Mouse (Mus musculus): ENCODE data around the gene Myh1. TPM values are rescaled to one million over a fixed set of nuclear protein-coding genes. Genes with fewer than 3 reads are reported as not detected.

Myh1 gene
- 0.05 and 0.14 TPM in 2 replicates for polyA plus RNA-seq (2015; fragmentation: Nextera tagmentation; extraction: Ambion mirVana)

- Histone ChIP-seq H3K36me3 (ENCODE audit: control insufficient read depth, insufficient read depth) (no peaks in the 10 kb centered on the region), H3K4me1 (ENCODE audit: control insufficient read depth, low read depth, low read length) (no peaks in the 10 kb centered on the region), H3K27me3 (ENCODE audit: control insufficient read depth, insufficient read depth, low read depth, low read length) (no peaks in the 10 kb centered on the region), H3K4me3 (ENCODE audit: low read depth, low read length) (no peak within 1 kb of the TSS), H3K9me3 (replicated peaks; ENCODE audit: control insufficient read depth, low read length) (no peaks in the 10 kb centered on the region), H3K27ac (ENCODE audit: low read length) (no peak within 1 kb of the TSS), H3K9ac (ENCODE audit: low read depth, low read length) (no peak within 1 kb of the TSS), H3K4me2 (ENCODE audit: low read depth, low read length) (no peak within 1 kb of the TSS)
- 61% methylated on average over 4 of the region's 4 CpGs for WGBS (ENCODE audit: insufficient replicate concordance)
- ATAC-seq (ENCODE audit: low read depth): no peak
Observed at GRCm38 (mm10) chr11:67199752-67200151, at the start of gene Myh1. Gene Myh1, plus strand, starts transcription at chr11:67200052.

GRCm38 (mm10) chr11:67150237-67150636 lies 49.6 kb upstream of the Myh1 start:
- Histone ChIP-seq H3K36me3 (ENCODE audit: control insufficient read depth, insufficient read depth) (no peaks in the 10 kb centered on the region), H3K9ac (ENCODE audit: low read depth, low read length) (no peak overlapping the region), H3K4me1 (ENCODE audit: control insufficient read depth, low read depth, low read length) (no peaks in the 10 kb centered on the region), H3K27me3 (ENCODE audit: control insufficient read depth, insufficient read depth, low read depth, low read length) (no peaks in the 10 kb centered on the region), H3K4me3 (ENCODE audit: low read depth, low read length) (no peak overlapping the region), H3K9me3 (replicated peaks; ENCODE audit: control insufficient read depth, low read length) (no peaks in the 10 kb centered on the region), H3K27ac (ENCODE audit: low read length) (no peak overlapping the region), H3K4me2 (ENCODE audit: low read depth, low read length) (no peak overlapping the region)
- 60% methylated on average over 2 of the region's 2 CpGs for WGBS (ENCODE audit: insufficient replicate concordance)
- ATAC-seq (ENCODE audit: low read depth): no peak

GRCm38 (mm10) chr11:67151159-67151558 lies 48.7 kb upstream of the Myh1 start:
- no peaks in the 10 kb centered on the region for H3K36me3 ChIP-seq (ENCODE audit: control insufficient read depth, insufficient read depth)
- no peaks in the 10 kb centered on the region for H3K27me3 ChIP-seq (ENCODE audit: control insufficient read depth, insufficient read depth, low read depth, low read length)
- no peak for ATAC-seq (ENCODE audit: low read depth)
- H3K9ac ChIP-seq (ENCODE audit: low read depth, low read length): no peak overlapping the region
- no peaks in the 10 kb centered on the region for H3K4me1 ChIP-seq (ENCODE audit: control insufficient read depth, low read depth, low read length)
- H3K9me3 ChIP-seq (replicated peaks; ENCODE audit: control insufficient read depth, low read length): no peaks in the 10 kb centered on the region
- H3K4me2 ChIP-seq (ENCODE audit: low read depth, low read length): no peak overlapping the region
- no peak overlapping the region for H3K27ac ChIP-seq (ENCODE audit: low read length)
- no peak overlapping the region for H3K4me3 ChIP-seq (ENCODE audit: low read depth, low read length)
- 45% methylated on average over 3 of the region's 3 CpGs for WGBS (ENCODE audit: insufficient replicate concordance)

GRCm38 (mm10) chr11:67151651-67152630 lies 47.9 kb upstream of the Myh1 start:
- H3K27ac ChIP-seq (ENCODE audit: low read length): no peak overlapping the region
- no peak for ATAC-seq (ENCODE audit: low read depth)
- H3K36me3 ChIP-seq (ENCODE audit: control insufficient read depth, insufficient read depth): no peaks in the 10 kb centered on the region
- no peak overlapping the region for H3K4me2 ChIP-seq (ENCODE audit: low read depth, low read length)
- no peak overlapping the region for H3K4me3 ChIP-seq (ENCODE audit: low read depth, low read length)
- H3K4me1 ChIP-seq (ENCODE audit: control insufficient read depth, low read depth, low read length): no peaks in the 10 kb centered on the region
- 68% methylated on average over 16 of the region's 16 CpGs for WGBS (ENCODE audit: insufficient replicate concordance)
- no peaks in the 10 kb centered on the region for H3K9me3 ChIP-seq (replicated peaks; ENCODE audit: control insufficient read depth, low read length)
- H3K27me3 ChIP-seq (ENCODE audit: control insufficient read depth, insufficient read depth, low read depth, low read length): no peaks in the 10 kb centered on the region
- no peak overlapping the region for H3K9ac ChIP-seq (ENCODE audit: low read depth, low read length)

- no peak overlapping the region for H3K9ac ChIP-seq (ENCODE audit: low read depth, low read length)
- WGBS (ENCODE audit: insufficient replicate concordance): 22% methylated on average over 1 of the region's 1 CpGs
- no peaks in the 10 kb centered on the region for H3K9me3 ChIP-seq (replicated peaks; ENCODE audit: control insufficient read depth, low read length)
- no peaks in the 10 kb centered on the region for H3K4me1 ChIP-seq (ENCODE audit: control insufficient read depth, low read depth, low read length)
- no peak overlapping the region for H3K4me2 ChIP-seq (ENCODE audit: low read depth, low read length)
- no peak for ATAC-seq (ENCODE audit: low read depth)
- no peak overlapping the region for H3K27ac ChIP-seq (ENCODE audit: low read length)
- H3K27me3 ChIP-seq (ENCODE audit: control insufficient read depth, insufficient read depth, low read depth, low read length): no peaks in the 10 kb centered on the region
- H3K4me3 ChIP-seq (ENCODE audit: low read depth, low read length): no peak overlapping the region
- no peaks in the 10 kb centered on the region for H3K36me3 ChIP-seq (ENCODE audit: control insufficient read depth, insufficient read depth)
Observed at GRCm38 (mm10) chr11:67153123-67153522, 46.7 kb upstream of the Myh1 start.

GRCm38 (mm10) chr11:67153843-67154242 lies 46.0 kb upstream of the Myh1 start:
- H3K4me3 ChIP-seq (ENCODE audit: low read depth, low read length): no peak overlapping the region
- H3K9me3 ChIP-seq (replicated peaks; ENCODE audit: control insufficient read depth, low read length): no peaks in the 10 kb centered on the region
- no peaks in the 10 kb centered on the region for H3K36me3 ChIP-seq (ENCODE audit: control insufficient read depth, insufficient read depth)
- ATAC-seq (ENCODE audit: low read depth): no peak
- H3K4me1 ChIP-seq (ENCODE audit: control insufficient read depth, low read depth, low read length): no peaks in the 10 kb centered on the region
- no peak overlapping the region for H3K9ac ChIP-seq (ENCODE audit: low read depth, low read length)
- no peak overlapping the region for H3K27ac ChIP-seq (ENCODE audit: low read length)
- no peak overlapping the region for H3K4me2 ChIP-seq (ENCODE audit: low read depth, low read length)
- H3K27me3 ChIP-seq (ENCODE audit: control insufficient read depth, insufficient read depth, low read depth, low read length): no peaks in the 10 kb centered on the region
- WGBS (ENCODE audit: insufficient replicate concordance): 53% methylated on average over 1 of the region's 1 CpGs

- WGBS (ENCODE audit: insufficient replicate concordance): 54% methylated on average over 2 of the region's 2 CpGs
- no peak overlapping the region for H3K27ac ChIP-seq (ENCODE audit: low read length)
- no peak overlapping the region for H3K4me3 ChIP-seq (ENCODE audit: low read depth, low read length)
- H3K4me1 ChIP-seq (ENCODE audit: control insufficient read depth, low read depth, low read length): no peaks in the 10 kb centered on the region
- ATAC-seq (ENCODE audit: low read depth): no peak
- H3K9ac ChIP-seq (ENCODE audit: low read depth, low read length): no peak overlapping the region
- H3K4me2 ChIP-seq (ENCODE audit: low read depth, low read length): no peak overlapping the region
- H3K36me3 ChIP-seq (ENCODE audit: control insufficient read depth, insufficient read depth): no peaks in the 10 kb centered on the region
- no peaks in the 10 kb centered on the region for H3K9me3 ChIP-seq (replicated peaks; ENCODE audit: control insufficient read depth, low read length)
- no peaks in the 10 kb centered on the region for H3K27me3 ChIP-seq (ENCODE audit: control insufficient read depth, insufficient read depth, low read depth, low read length)
Observed at GRCm38 (mm10) chr11:67155650-67156049, 44.2 kb upstream of the Myh1 start.

- no peak overlapping the region for H3K9ac ChIP-seq (ENCODE audit: low read depth, low read length)
- H3K27me3 ChIP-seq (ENCODE audit: control insufficient read depth, insufficient read depth, low read depth, low read length): no peaks in the 10 kb centered on the region
- H3K9me3 ChIP-seq (replicated peaks; ENCODE audit: control insufficient read depth, low read length): no peaks in the 10 kb centered on the region
- no peak overlapping the region for H3K4me2 ChIP-seq (ENCODE audit: low read depth, low read length)
- H3K27ac ChIP-seq (ENCODE audit: low read length): no peak overlapping the region
- no peak for ATAC-seq (ENCODE audit: low read depth)
- H3K4me3 ChIP-seq (ENCODE audit: low read depth, low read length): no peak overlapping the region
- no peaks in the 10 kb centered on the region for H3K36me3 ChIP-seq (ENCODE audit: control insufficient read depth, insufficient read depth)
- WGBS (ENCODE audit: insufficient replicate concordance): 67% methylated on average over 3 of the region's 3 CpGs
- no peaks in the 10 kb centered on the region for H3K4me1 ChIP-seq (ENCODE audit: control insufficient read depth, low read depth, low read length)
Observed at GRCm38 (mm10) chr11:67160131-67160530, 39.7 kb upstream of the Myh1 start.

- 53% methylated on average over 4 of the region's 4 CpGs for WGBS (ENCODE audit: insufficient replicate concordance)
- Histone ChIP-seq H3K27ac (ENCODE audit: low read length) (no peak overlapping the region), H3K4me1 (ENCODE audit: control insufficient read depth, low read depth, low read length) (no peaks in the 10 kb centered on the region), H3K36me3 (ENCODE audit: control insufficient read depth, insufficient read depth) (no peaks in the 10 kb centered on the region), H3K9ac (ENCODE audit: low read depth, low read length) (no peak overlapping the region), H3K27me3 (ENCODE audit: control insufficient read depth, insufficient read depth, low read depth, low read length) (no peaks in the 10 kb centered on the region), H3K4me3 (ENCODE audit: low read depth, low read length) (no peak overlapping the region), H3K4me2 (ENCODE audit: low read depth, low read length) (no peak overlapping the region), H3K9me3 (replicated peaks; ENCODE audit: control insufficient read depth, low read length) (no peaks in the 10 kb centered on the region)
- no peak for ATAC-seq (ENCODE audit: low read depth)
Observed at GRCm38 (mm10) chr11:67163701-67164100, 36.2 kb upstream of the Myh1 start.
